Mouse (Mus musculus): ENCODE results near the gene Atg7. TPM values are rescaled to one million over a fixed set of nuclear protein-coding genes. Genes with fewer than 3 reads are reported as not detected.

The Atg7 gene
- total RNA-seq, 1 experiment from 2014 or later: 41.2 TPM

- DNase-seq: no peak
These were observed 175.6 kb downstream of the Atg7 start for GRCm38 (mm10) chr6:114818471-114818870.

GRCm38 (mm10) chr6:114819971-114820481 is 177.1 kb downstream of the Atg7 start:
- DNase-seq: no peak

GRCm38 (mm10) chr6:114821646-114822045 is 178.7 kb downstream of the Atg7 start:
- DNase-seq: no peak

- no peak for DNase-seq
These were observed 184.0 kb downstream of the Atg7 start for GRCm38 (mm10) chr6:114826889-114827288.

GRCm38 (mm10) chr6:114829660-114830438 is 187.0 kb downstream of the Atg7 start:
- DNase-seq: no peak

GRCm38 (mm10) chr6:114831807-114832206 is 188.9 kb downstream of the Atg7 start:
- no peak for DNase-seq

- DNase-seq: no peak
These were observed 190.3 kb downstream of the Atg7 start for GRCm38 (mm10) chr6:114833058-114833685.

- no peak for DNase-seq
These were observed 191.0 kb downstream of the Atg7 start for GRCm38 (mm10) chr6:114833791-114834346.

- DNase-seq: no peak
These were observed 192.4 kb downstream of the Atg7 start for GRCm38 (mm10) chr6:114835344-114835743.

GRCm38 (mm10) chr6:114835752-114836151 is 192.9 kb downstream of the Atg7 start:
- no peak for DNase-seq

GRCm38 (mm10) chr6:114836433-114836832 is 193.5 kb downstream of the Atg7 start:
- no peak for DNase-seq

GRCm38 (mm10) chr6:114838872-114839271 is 196.0 kb downstream of the Atg7 start:
- no peak for DNase-seq

GRCm38 (mm10) chr6:114840012-114840411 is 197.1 kb downstream of the Atg7 start:
- DNase-seq: no peak

GRCm38 (mm10) chr6:114842131-114842530 is 199.2 kb downstream of the Atg7 start:
- no peak for DNase-seq

GRCm38 (mm10) chr6:114842863-114843262 is 200.0 kb downstream of the Atg7 start:
- DNase-seq: no peak

- DNase-seq: no peak
These were observed 203.4 kb downstream of the Atg7 start for GRCm38 (mm10) chr6:114846153-114846772.

- no peak for DNase-seq
These were observed 204.8 kb downstream of the Atg7 start for GRCm38 (mm10) chr6:114847582-114848174.

- DNase-seq: no peak
These were observed 205.9 kb downstream of the Atg7 start for GRCm38 (mm10) chr6:114848761-114849160.

- no peak for DNase-seq
These were observed 206.9 kb downstream of the Atg7 start for GRCm38 (mm10) chr6:114849787-114850186.

GRCm38 (mm10) chr6:114851688-114852087 is 208.8 kb downstream of the Atg7 start:
- DNase-seq: no peak

- no peak for DNase-seq
These were observed 209.8 kb downstream of the Atg7 start for GRCm38 (mm10) chr6:114852739-114853138.

GRCm38 (mm10) chr6:114854368-114854767 is 211.5 kb downstream of the Atg7 start:
- DNase-seq: no peak
